Mouse (Mus musculus) myocyte (in vitro differentiated cells): ENCODE results near the gene Sec16b. TPM values are rescaled to one million over a fixed set of nuclear protein-coding genes. Genes with fewer than 3 reads are reported as not detected.
A peak's percentile ranks its signal among the peaks of the same experiment; 100 is the strongest.

Source experiments
- H3K27me3 ChIP-seq: one replicate; pipeline ENCODE4 v1.6.1; 2011; ENCODE audit not compliant: control insufficient read depth, insufficient read depth, insufficient read length
- H3K36me3 ChIP-seq: one replicate; pipeline ENCODE4 v1.6.1; 2011; ENCODE audit not compliant: control insufficient read depth, insufficient read depth
- H3K4me2 ChIP-seq: one replicate; pipeline ENCODE4 v1.6.1; 2011; ENCODE audit warnings: low read depth, control low read depth
- H3K4me3 ChIP-seq: one replicate; pipeline ENCODE4 v1.5.1; 2011; ENCODE audit warnings: mild to moderate bottlenecking, control low read depth, moderate library complexity
- H3K79me2 ChIP-seq: one replicate; pipeline ENCODE4 v1.6.1; 2011; ENCODE audit not compliant: control insufficient read depth, insufficient read depth
- H3ac ChIP-seq: one replicate; pipeline ENCODE4 v1.6.1; 2011; ENCODE audit not compliant: control insufficient read depth, insufficient read length
- CEBPB ChIP-seq: IDR thresholded peaks from 2 replicates; pipeline ENCODE4 v1.6.1; 2011; ENCODE audit warnings: mild to moderate bottlenecking, moderate library complexity; ENCODE audit not compliant: poor library complexity, insufficient read depth, severe bottlenecking
- E2F4 ChIP-seq: IDR thresholded peaks from one replicate; pipeline ENCODE4 v1.6.1; 2011; ENCODE audit warnings: mild to moderate bottlenecking, control low read depth, moderate library complexity; ENCODE audit not compliant: insufficient read depth
- MAX ChIP-seq: IDR thresholded peaks from one replicate; pipeline ENCODE4 v1.6.1; 2011; ENCODE audit warnings: low read depth, mild to moderate bottlenecking, control low read depth
- MYOD1 ChIP-seq, 3 experiments: IDR thresholded peaks; one replicate each; pipeline ENCODE4 v1.6.1; 2011; ENCODE audit warnings: control low read depth in 2 of 3, low read depth in 2 of 3, mild to moderate bottlenecking in 2 of 3, moderate library complexity in 1 of 3; ENCODE audit not compliant: insufficient read length in 2 of 3, control insufficient read depth in 1 of 3
- MYOG ChIP-seq, 3 experiments: IDR thresholded peaks; one replicate each; pipeline ENCODE4 v1.6.1; 2011; ENCODE audit warnings: control low read depth in 2 of 3, low read depth in 2 of 3, mild to moderate bottlenecking in 2 of 3; ENCODE audit not compliant: insufficient read length in 2 of 3, control insufficient read depth in 1 of 3, insufficient read depth in 1 of 3
- POLR2A ChIP-seq: IDR thresholded peaks from one replicate; pipeline ENCODE4 v1.6.1; 2011; ENCODE audit warnings: low read depth, mild to moderate bottlenecking, control low read depth, moderate library complexity; ENCODE audit not compliant: insufficient read length
- POLR2AphosphoS2 ChIP-seq: IDR thresholded peaks from one replicate; pipeline ENCODE4 v1.6.1; 2011; ENCODE audit warnings: low read depth, control low read depth; ENCODE audit not compliant: insufficient read length
- REST ChIP-seq: IDR thresholded peaks from one replicate; pipeline ENCODE4 v1.6.1; 2011; ENCODE audit warnings: mild to moderate bottlenecking, control low read depth, moderate library complexity; ENCODE audit not compliant: insufficient read depth, insufficient read length
- SRF ChIP-seq: IDR thresholded peaks from one replicate; pipeline ENCODE4 v1.6.1; 2011; ENCODE audit warnings: low read depth; ENCODE audit not compliant: control insufficient read depth, insufficient read length
- TCF12 ChIP-seq: IDR thresholded peaks from one replicate; pipeline ENCODE4 v1.6.1; 2011; ENCODE audit warnings: mild to moderate bottlenecking, control low read depth; ENCODE audit not compliant: poor library complexity, insufficient read depth, severe bottlenecking
- TCF3 ChIP-seq: IDR thresholded peaks from one replicate; pipeline ENCODE4 v1.6.1; 2011; ENCODE audit warnings: low read depth, control low read depth; ENCODE audit not compliant: insufficient read length
- USF1 ChIP-seq: IDR thresholded peaks from one replicate; pipeline ENCODE4 v1.6.1; 2011; ENCODE audit warnings: low read depth, mild to moderate bottlenecking, control low read depth, moderate library complexity
- polyA plus RNA-seq: library from polyadenylated mRNA; unstranded; fragments of >200 nt; fragmentation: generic; extraction: Trizol; gene quantifications from one replicate; pipeline ENCODE4 v1.2.1, GENCODE M21; 2012; ENCODE audit warnings: missing spikeins

The Sec16b gene
- polyA plus RNA-seq, 1 experiment, result 4.3 TPM

DNA sequence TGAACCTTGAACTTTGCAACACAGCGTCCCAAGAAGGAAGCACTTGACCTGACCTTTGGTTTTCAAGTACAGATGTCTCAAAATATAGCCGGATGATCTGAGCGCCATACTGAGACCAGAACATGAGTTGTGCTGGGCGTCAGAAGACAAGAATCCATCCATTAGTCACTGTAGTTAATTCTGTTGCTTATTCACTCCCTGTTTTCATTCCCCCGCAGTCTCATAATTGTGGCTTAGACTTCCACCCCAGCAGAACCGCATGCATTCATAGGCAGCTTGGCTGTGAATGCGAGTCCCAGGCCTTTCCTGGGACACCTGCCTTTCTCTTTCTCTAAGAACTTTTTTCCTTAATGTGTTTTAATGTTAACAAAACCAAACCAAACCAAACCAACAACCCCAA is 33.8 kb upstream of the Sec16b start:
- TF ChIP-seq POLR2AphosphoS2 (no peak), POLR2A (no peak), TCF3 (no peak), TCF12 (no peak), MAX (no peak), CEBPB (no peak), SRF (no peak), MYOD1 (IDR thresholded peaks at IDR 0.05; ENCODE audit: control insufficient read depth in 1 of 3, insufficient read length in 2 of 3, low read depth in 2 of 3) (no peak), MYOG (IDR thresholded peaks at IDR 0.05; ENCODE audit: control insufficient read depth in 1 of 3, insufficient read depth in 1 of 3, insufficient read length in 2 of 3, low read depth in 2 of 3) (no peak), E2F4 (no peak), REST (no peak), USF1 (no peak)
- Histone ChIP-seq H3K79me2 (no peaks in the 10 kb centered on the region), H3K4me3 (no peak overlapping the region), H3K36me3 (no peaks in the 10 kb centered on the region), H3K4me2 (no peak overlapping the region), H3ac (no peak overlapping the region), H3K27me3 (no peaks in the 10 kb centered on the region)

DNA sequence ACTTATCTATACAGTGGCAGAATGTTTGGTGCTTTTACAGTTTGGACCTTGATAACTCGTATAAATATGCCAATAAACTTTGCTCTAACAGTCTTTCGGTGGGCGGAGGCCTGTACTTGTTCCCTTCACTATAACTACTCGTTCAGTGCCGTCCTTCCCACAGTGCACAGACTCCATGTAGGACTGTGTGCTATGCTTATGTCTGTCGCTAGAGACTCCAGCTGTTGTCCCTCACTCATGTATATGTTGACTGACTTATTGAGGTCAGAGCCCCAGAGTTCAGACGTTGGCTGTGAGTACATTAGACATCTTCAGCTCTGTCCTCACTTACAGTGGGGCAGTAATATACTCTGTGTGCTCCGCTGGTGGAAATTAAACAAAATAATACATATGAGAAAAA is 31.7 kb upstream of the Sec16b start:
- no peaks in the 10 kb centered on the region for H3K27me3 ChIP-seq
- no peaks in the 10 kb centered on the region for H3K79me2 ChIP-seq
- H3K4me3 ChIP-seq, result no peak overlapping the region
- no peak overlapping the region for H3K4me2 ChIP-seq
- no peaks in the 10 kb centered on the region for H3K36me3 ChIP-seq
- TF ChIP-seq E2F4 (no peak), MYOD1 (IDR thresholded peaks at IDR 0.05; ENCODE audit: control insufficient read depth in 1 of 3, insufficient read length in 2 of 3, low read depth in 2 of 3) (no peak), CEBPB (no peak), USF1 (no peak), TCF12 (no peak), MAX (no peak), MYOG (IDR thresholded peaks at IDR 0.05; ENCODE audit: control insufficient read depth in 1 of 3, insufficient read depth in 1 of 3, insufficient read length in 2 of 3, low read depth in 2 of 3) (no peak), POLR2AphosphoS2 (no peak), SRF (no peak), TCF3 (no peak), REST (no peak)
- no peak overlapping the region for H3ac ChIP-seq

DNA sequence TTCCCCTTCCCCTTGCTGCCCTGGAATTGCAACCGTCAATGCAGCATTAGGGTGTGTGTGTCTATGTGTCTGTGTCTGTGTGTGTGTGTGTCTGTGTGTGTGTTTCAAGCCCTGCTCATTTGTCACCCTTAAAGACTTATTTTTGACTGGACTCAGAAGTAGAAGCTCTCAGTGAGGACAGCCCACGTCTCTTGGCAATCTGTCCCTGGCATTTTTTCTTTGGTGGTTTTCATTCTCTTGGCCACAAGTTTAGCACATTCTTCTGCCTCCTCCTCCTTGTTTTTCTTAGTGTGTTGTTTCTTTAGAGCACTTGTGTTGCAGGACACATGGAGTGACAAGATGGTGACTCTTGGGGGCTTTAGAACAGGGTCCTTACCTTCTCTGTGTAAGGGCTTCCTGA is 30.3 kb upstream of the Sec16b start:
- no peaks in the 10 kb centered on the region for H3K79me2 ChIP-seq
- no peak overlapping the region for H3K4me2 ChIP-seq
- no peak for TF ChIP-seq POLR2AphosphoS2
- TF ChIP-seq SRF, result no peak
- no peak for TF ChIP-seq REST
- TF ChIP-seq TCF3, result no peak
- TF ChIP-seq MAX, result no peak
- TF ChIP-seq TCF12, result no peak
- TF ChIP-seq MYOD1 (IDR thresholded peaks at IDR 0.05; ENCODE audit: control insufficient read depth in 1 of 3, insufficient read length in 2 of 3, low read depth in 2 of 3), result no peak
- TF ChIP-seq POLR2A, result no peak
- no peak for TF ChIP-seq MYOG (IDR thresholded peaks at IDR 0.05; ENCODE audit: control insufficient read depth in 1 of 3, insufficient read depth in 1 of 3, insufficient read length in 2 of 3, low read depth in 2 of 3)
- no peak for TF ChIP-seq E2F4
- no peak for TF ChIP-seq CEBPB
- TF ChIP-seq USF1, result no peak

DNA sequence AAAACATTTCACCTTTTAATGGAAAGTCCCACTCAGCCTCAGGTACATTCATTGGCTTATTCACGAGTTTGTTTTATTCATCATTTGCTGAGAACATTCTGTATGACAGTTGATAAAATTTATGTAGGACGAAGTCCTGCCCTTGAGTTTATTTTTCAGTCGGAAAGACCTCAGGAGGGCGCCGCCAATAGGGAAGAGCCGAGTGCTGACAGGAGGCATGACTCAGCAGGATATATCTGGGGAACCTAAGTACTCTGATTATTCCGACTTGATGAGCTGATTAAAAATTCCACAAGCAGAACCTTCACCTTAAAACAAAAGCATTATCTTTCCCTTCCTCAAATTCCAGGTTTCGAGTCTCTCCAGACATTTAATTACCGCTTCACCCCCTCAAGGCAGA is 26.4 kb upstream of the Sec16b start:
- TF ChIP-seq MYOD1 (IDR thresholded peaks at IDR 0.05; ENCODE audit: control insufficient read depth in 1 of 3, insufficient read length in 2 of 3, low read depth in 2 of 3) (no peak), TCF12 (no peak), CEBPB (no peak), REST (no peak), MAX (no peak), USF1 (no peak), MYOG (IDR thresholded peaks at IDR 0.05; ENCODE audit: control insufficient read depth in 1 of 3, insufficient read depth in 1 of 3, insufficient read length in 2 of 3, low read depth in 2 of 3) (no peak), TCF3 (no peak), E2F4 (no peak), POLR2AphosphoS2 (no peak), POLR2A (no peak), SRF (no peak)
- Histone ChIP-seq H3ac (no peak overlapping the region), H3K4me2 (peak overlapping the region; percentile 57), H3K79me2 (no peaks in the 10 kb centered on the region), H3K4me3 (no peak overlapping the region), H3K36me3 (no peaks in the 10 kb centered on the region), H3K27me3 (no peaks in the 10 kb centered on the region)

More for the DNA sequence above, 30.3 kb upstream of the Sec16b start:
- no peak overlapping the region for H3ac ChIP-seq
- no peaks in the 10 kb centered on the region for H3K36me3 ChIP-seq
- no peaks in the 10 kb centered on the region for H3K27me3 ChIP-seq
- H3K4me3 ChIP-seq, result no peak overlapping the region
